Mouse (Mus musculus): ENCODE data around the gene Olfr368.

Gene Olfr368

GRCm38 (mm10) chr2:37326215-37326614, at the start of gene Olfr368:
TSS of gene Olfr368 (plus strand) at chr2:37326515.
- no peak for DNase-seq (ENCODE audit: low read depth, low spot score)

- no peak for DNase-seq (ENCODE audit: low read depth, low spot score)
These were observed 7.0 kb downstream of the Olfr368 start for GRCm38 (mm10) chr2:37333321-37333720.

- DNase-seq (ENCODE audit: low read depth, low spot score), result no peak
These were observed 12.3 kb downstream of the Olfr368 start for GRCm38 (mm10) chr2:37338497-37339187.

GRCm38 (mm10) chr2:37351671-37352070, 25.4 kb downstream of the Olfr368 start:
- no peak for DNase-seq (ENCODE audit: low read depth, low spot score)

GRCm38 (mm10) chr2:37355571-37355970, 29.3 kb downstream of the Olfr368 start:
- no peak for DNase-seq (ENCODE audit: low read depth, low spot score)

- DNase-seq (ENCODE audit: low read depth, low spot score), result peak; percentile 87
These were observed 32.6 kb downstream of the Olfr368 start, which contains the start of gene Pdcl for GRCm38 (mm10) chr2:37358633-37359540. TSS of gene Pdcl (minus strand) at chr2:37359332.

- no peak for DNase-seq (ENCODE audit: low read depth, low spot score)
These were observed 33.6 kb downstream of the Olfr368 start for GRCm38 (mm10) chr2:37359908-37360307.

GRCm38 (mm10) chr2:37370651-37371050, 44.3 kb downstream of the Olfr368 start:
- no peak for DNase-seq (ENCODE audit: low read depth, low spot score)

GRCm38 (mm10) chr2:37376018-37376417, 49.7 kb downstream of the Olfr368 start:
- DNase-seq (ENCODE audit: low read depth, low spot score), result no peak

- DNase-seq (ENCODE audit: low read depth, low spot score), result peak; percentile 28
These were observed 53.9 kb downstream of the Olfr368 start for GRCm38 (mm10) chr2:37380189-37380588.
